Mouse (Mus musculus) cerebellum, adult 9-11 months (tissue): ENCODE data around the gene Hoxb3.

Source experiments
- DNase-seq: peaks from one replicate; pipeline ENCODE4 v3.0.0; 2022

Hoxb3 gene

GRCm38 (mm10) chr11:96341701-96342575 lies 18.8 kb downstream of the Hoxb3 start:
- no peak for DNase-seq

GRCm38 (mm10) chr11:96342576-96342930 lies 19.4 kb downstream of the Hoxb3 start:
- DNase-seq, result no peak

- DNase-seq, result no peak
Observed at GRCm38 (mm10) chr11:96343206-96343745, 20.1 kb downstream of the Hoxb3 start.

DNA sequence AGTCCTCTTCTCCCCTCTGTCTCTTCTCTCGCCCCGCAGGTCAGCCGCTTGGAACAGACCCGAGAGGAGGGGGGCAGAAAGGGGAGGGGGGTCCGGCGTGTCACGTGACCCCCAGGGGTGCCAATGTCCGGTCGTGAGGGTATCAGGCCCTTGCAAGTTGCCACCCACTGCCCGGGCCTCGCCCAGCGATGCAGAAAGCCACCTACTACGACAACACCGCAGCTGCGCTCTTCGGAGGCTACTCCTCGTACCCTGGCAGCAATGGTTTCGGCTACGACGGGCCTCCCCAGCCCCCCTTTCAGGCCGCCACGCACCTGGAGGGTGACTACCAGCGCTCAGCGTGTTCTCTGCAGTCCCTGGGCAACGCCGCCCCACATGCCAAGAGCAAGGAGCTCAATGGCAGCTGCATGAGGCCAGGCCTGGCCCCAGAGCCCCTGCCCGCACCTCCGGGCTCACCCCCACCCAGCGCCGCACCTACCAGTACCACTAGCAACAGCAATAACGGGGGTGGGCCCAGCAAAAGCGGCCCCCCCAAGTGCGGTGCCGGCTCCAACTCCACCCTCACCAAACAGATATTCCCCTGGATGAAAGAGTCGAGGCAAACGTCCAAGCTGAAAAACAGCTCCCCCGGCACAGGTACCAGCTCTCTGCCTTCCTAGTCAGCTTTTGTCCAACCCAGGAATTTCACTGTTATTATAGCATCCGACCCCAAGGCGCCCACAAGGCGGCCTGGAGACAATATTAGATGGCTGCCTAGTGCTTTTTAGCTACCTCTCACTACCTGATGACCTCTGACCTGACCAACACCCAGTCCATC lies 21.1 kb downstream of the Hoxb3 start:
- no peak for DNase-seq

DNA sequence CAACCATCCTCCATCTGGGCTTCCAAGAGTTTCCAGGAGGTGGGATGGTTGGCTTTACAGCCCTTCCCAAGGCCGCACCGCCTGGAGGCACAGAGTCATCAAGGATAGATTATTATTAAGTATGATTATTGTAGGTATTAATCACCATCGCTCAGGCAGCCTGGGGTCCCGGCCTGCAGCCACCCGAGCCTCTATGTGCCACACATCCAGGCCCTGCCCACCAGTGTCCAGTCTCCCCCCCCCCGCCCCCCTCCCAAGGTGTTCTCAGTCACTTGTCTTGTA lies 21.7 kb downstream of the Hoxb3 start:
- no peak for DNase-seq

- no peak for DNase-seq
Observed at GRCm38 (mm10) chr11:96345220-96345892, 22.2 kb downstream of the Hoxb3 start.

- no peak for DNase-seq
Observed at GRCm38 (mm10) chr11:96345893-96346806, 23.0 kb downstream of the Hoxb3 start.

GRCm38 (mm10) chr11:96346916-96347520 lies 23.9 kb downstream of the Hoxb3 start:
- DNase-seq, result no peak

DNA sequence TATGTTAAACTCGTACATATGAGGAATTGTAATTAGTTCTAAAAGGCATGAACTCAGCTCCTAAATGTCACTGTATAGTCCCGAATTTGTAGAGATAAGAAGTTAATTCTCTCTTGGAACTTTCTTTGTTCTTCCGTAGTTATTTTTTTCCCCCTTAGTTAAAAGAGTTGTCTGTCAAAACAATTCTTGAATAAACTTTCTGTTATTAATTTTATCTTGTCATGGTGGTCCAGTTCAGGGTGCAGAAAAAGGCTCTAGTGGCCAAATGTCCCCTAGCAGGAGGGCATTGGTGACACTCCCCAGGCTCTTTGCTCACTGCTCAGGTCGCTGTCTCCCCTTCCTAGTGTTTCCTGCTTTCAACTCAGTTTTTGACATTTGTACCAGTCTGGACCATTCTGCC lies 24.6 kb downstream of the Hoxb3 start:
- no peak for DNase-seq

- DNase-seq, result no peak
Observed at GRCm38 (mm10) chr11:96348141-96348928, 25.2 kb downstream of the Hoxb3 start.

DNA sequence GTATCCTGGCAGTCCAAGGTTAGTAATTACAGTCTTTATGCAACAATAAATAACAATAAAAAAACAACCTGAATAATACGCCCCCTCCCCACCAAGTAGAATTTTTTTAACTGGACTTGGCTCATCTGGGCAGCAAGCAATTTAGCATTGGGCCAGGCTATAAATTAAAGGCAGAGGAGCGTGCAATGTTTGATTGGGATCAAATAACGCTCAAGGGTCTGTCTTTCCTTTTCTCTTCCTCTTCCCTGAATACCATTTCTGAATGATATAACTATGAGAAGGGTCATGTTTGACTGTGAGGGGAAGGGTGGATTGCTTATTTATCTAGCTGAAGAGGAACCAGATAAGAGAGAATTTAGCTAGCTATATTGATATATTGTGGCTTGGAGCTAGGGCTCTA lies 25.9 kb downstream of the Hoxb3 start:
- DNase-seq, result no peak

- DNase-seq, result no peak
Observed at GRCm38 (mm10) chr11:96349491-96350340, 26.6 kb downstream of the Hoxb3 start.

DNA sequence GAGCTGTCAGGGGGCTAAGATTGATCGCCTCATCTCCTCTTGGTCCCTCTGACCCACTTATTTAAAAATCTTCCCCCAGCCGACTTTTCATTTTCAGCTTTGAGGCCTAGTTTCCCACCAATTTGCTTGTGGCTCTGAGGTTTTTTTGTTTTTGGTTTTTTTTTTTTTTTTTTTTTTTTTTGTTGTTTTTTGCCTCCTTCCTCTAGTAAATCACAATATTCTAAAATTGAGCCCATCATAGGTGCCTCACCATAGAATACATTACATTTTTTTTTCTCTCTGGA lies 27.2 kb downstream of the Hoxb3 start, which contains the start of gene Hoxb2:
TSS of gene Hoxb2 (plus strand) at position 185 of the 284 bp plus-strand sequence.
- DNase-seq, result no peak

- no peak for DNase-seq
Observed at GRCm38 (mm10) chr11:96350791-96351190, 27.7 kb downstream of the Hoxb3 start.

- no peak for DNase-seq
Observed at GRCm38 (mm10) chr11:96351312-96351711, 28.2 kb downstream of the Hoxb3 start.

DNA sequence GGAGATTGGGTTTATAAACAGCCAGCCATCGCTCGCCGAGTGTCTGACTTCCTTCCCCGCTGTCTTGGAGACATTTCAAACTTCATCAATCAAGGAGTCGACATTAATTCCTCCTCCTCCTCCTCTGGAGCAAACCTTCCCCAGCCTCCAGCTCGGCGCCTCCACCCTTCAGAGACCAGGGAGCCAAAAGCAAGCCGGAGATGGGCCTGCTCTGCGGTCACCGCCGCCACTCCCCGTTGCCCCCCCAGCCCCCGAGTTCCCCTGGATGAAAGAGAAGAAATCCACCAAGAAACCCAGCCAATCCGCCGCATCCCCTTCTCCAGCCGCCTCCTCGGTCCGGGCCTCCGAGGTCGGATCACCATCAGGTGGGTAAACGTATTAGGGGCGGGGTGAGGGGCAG lies 28.7 kb downstream of the Hoxb3 start:
- no peak for DNase-seq

- no peak for DNase-seq
Observed at GRCm38 (mm10) chr11:96352691-96353521, 29.8 kb downstream of the Hoxb3 start.

DNA sequence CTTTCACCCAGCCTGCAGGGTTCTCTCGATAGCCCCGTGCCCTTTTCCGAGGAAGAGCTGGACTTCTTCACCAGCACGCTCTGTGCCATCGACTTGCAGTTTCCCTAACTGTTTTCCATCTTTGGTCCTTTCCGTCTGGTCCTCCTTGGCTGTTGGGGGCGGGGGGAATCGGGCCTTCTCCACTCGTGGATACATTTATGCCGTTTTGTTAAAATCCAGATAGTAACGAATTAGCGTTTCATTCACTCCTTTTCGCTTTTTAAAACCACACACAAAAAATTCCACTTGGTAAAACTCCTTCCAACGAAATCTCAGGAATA lies 30.4 kb downstream of the Hoxb3 start:
- no peak for DNase-seq

GRCm38 (mm10) chr11:96353939-96354338 lies 30.8 kb downstream of the Hoxb3 start:
- no peak for DNase-seq
